Mouse (Mus musculus): ENCODE results near the gene Samd4. TPM values are rescaled to one million over a fixed set of nuclear protein-coding genes. Genes with fewer than 3 reads are reported as not detected.

Gene Samd4
- polyA plus RNA-seq, 1 experiment from 2014 or later: 6.3 TPM

DNA sequence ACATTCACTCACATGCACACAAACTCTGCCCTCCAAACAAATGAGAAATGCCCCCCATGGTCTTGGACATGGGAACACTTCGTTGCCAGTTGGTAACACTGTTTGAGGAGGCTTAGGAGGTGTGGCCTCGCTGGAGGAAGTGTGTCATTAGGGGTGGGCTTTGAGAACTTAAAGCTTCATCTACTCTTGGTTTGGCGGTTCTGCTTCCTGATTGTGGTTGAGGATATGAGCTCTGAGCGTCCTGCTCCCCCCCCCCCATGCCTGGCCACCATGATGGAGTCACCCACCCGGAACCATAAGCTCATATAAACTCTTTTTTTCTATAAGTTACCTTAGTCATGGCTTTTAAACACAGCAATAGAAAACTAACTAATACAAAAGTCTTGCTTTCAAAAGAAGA, 80.2 kb downstream of the Samd4 start:
- no peak for ATAC-seq

DNA sequence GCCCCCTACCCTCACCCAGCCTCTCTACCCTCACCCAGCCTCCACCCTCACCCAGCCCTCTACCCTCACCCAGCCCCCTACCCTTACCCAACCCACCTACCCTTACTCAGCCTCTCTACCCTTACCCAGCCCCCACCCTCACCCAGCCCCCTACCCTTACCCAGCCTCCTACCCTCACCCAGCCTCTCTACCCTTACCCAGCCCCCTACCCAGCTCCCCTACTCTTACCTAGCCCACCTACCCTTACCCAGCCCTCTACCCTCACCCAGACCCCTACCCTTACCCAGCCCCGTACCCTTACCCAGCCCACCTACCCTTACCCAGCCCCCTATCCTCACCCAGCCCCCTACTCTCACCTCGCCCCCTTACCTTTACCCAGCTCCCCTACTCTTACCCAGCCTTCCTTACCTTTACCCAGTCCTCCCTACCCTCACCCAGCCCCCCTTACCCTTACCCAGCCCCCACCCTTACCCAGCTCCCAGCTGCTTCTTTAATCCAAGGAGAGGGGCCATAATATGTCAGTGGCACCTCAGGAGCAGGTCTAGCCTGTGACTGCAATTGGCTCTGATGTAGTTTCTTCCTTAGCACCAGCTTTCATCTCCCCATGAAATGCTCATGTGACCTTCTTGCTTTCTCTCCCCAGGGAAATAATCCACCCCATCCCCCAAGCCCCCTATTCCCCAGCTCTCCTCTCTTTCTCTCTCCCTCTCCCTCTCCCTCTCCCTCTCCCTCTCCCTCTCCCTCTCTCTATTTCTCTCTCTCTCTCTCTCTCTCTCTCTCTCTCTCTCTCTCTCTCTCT, 81.6 kb downstream of the Samd4 start:
- no peak for ATAC-seq
- TF ChIP-seq CTCF (IDR thresholded peaks at IDR 0.05): no peak
- no peak for TF ChIP-seq EP300 (IDR thresholded peaks at IDR 0.05)
- Histone ChIP-seq H3K36me3 (ENCODE audit: insufficient read depth, low read length) (no peaks in the 10 kb centered on the region), H3K4me3 (ENCODE audit: low read depth, low read length) (no peak overlapping the region), H3K27ac (ENCODE audit: low read length) (no peak overlapping the region), H3K9me3 (ENCODE audit: low read length) (no peaks in the 10 kb centered on the region), H3K4me1 (ENCODE audit: insufficient read depth, low read depth, low read length) (peaks cover 8% of the 10 kb centered on the region; the same call in 1 of the 2 replicates), H3K27me3 (replicated peaks; ENCODE audit: insufficient read depth, low read length) (no peaks in the 10 kb centered on the region), H3K9ac (replicated peaks; ENCODE audit: low read depth) (no peak overlapping the region), H3K4me2 (replicated peaks; ENCODE audit: low read depth, low read length) (no peak overlapping the region)
- no peak for DNase-seq (ENCODE audit: low spot score)
- 95% methylated on average over 2 of the region's 2 CpGs for WGBS

More for the DNA sequence above, 80.2 kb downstream of the Samd4 start:
- TF ChIP-seq CTCF (IDR thresholded peaks at IDR 0.05) (no peak), EP300 (IDR thresholded peaks at IDR 0.05) (no peak)
- Histone ChIP-seq H3K36me3 (ENCODE audit: insufficient read depth, low read length) (no peaks in the 10 kb centered on the region), H3K27ac (ENCODE audit: low read length) (no peak overlapping the region), H3K9me3 (ENCODE audit: low read length) (no peaks in the 10 kb centered on the region), H3K4me1 (ENCODE audit: insufficient read depth, low read depth, low read length) (peaks cover 8% of the 10 kb centered on the region; the same call in 1 of the 2 replicates), H3K27me3 (replicated peaks; ENCODE audit: insufficient read depth, low read length) (no peaks in the 10 kb centered on the region), H3K4me2 (replicated peaks; ENCODE audit: low read depth, low read length) (no peak overlapping the region), H3K4me3 (ENCODE audit: low read depth, low read length) (no peak overlapping the region), H3K9ac (replicated peaks; ENCODE audit: low read depth) (no peak overlapping the region)
- no peak for DNase-seq (ENCODE audit: low spot score)
- 88% methylated on average over 5 of the region's 5 CpGs for WGBS

DNA sequence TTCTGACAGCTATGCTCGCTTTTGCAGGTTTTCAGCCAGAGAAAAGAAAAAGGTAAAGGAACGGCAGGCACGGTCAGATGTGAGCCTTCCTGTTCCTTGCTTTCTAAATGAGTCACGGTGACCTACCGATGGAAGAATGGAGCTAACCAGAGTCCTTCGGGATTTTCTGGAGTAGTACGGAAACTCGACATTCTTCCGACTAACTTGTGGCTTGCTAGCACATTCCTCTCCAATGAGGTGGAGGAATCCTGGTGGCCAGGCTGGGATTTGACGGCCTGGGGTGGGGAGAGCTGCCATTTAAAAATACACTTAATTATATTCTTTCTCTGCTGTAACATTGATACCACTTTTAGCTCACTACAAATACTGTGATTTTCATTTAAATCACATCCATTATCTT, 83.6 kb downstream of the Samd4 start:
- H3K9me3 ChIP-seq (ENCODE audit: low read length): no peaks in the 10 kb centered on the region
- peak; percentile 92 for ATAC-seq
- H3K4me1 ChIP-seq (ENCODE audit: insufficient read depth, low read depth, low read length): peaks cover 8% of the 10 kb centered on the region; the same call in 1 of the 2 replicates
- peak overlapping the region; percentile 32 for H3K4me2 ChIP-seq (replicated peaks; ENCODE audit: low read depth, low read length)
- 33% methylated on average over 10 of the region's 10 CpGs for WGBS
- peak; percentile 52 for TF ChIP-seq CTCF (IDR thresholded peaks at IDR 0.05)
- TF ChIP-seq EP300 (IDR thresholded peaks at IDR 0.05): peak; percentile 83
- peak overlapping the region; percentile 5; the same call in 1 of the 2 replicates for H3K4me3 ChIP-seq (ENCODE audit: low read depth, low read length)
- no peaks in the 10 kb centered on the region for H3K36me3 ChIP-seq (ENCODE audit: insufficient read depth, low read length)
- peak overlapping the region; percentile 83 for H3K27ac ChIP-seq (ENCODE audit: low read length)
- peak overlapping the region; percentile 26; the same call in 1 of the 2 replicates for H3K9ac ChIP-seq (replicated peaks; ENCODE audit: low read depth)
- DNase-seq (ENCODE audit: low spot score): peak; percentile 90
- no peaks in the 10 kb centered on the region for H3K27me3 ChIP-seq (replicated peaks; ENCODE audit: insufficient read depth, low read length)

DNA sequence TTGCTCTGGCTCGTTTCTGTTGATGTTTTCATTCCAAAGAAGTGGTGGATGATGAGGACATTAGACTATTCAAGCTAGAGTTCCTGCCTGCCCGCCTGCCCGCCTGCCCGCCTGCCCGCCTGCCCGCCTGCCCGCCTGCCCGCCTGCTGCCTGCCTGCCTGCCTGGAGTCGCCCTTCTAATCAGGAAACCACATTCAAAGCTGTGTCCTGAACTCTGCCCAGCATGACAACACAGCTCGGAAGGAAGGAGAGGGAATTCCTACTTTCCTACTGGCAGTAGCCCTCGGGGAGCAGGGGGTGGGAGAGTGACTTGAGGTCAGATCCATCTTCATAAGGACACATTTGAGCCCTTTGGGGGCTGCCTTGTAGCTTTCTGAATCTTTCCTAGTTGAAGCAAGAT, 85.4 kb downstream of the Samd4 start:
- Histone ChIP-seq H3K27ac (ENCODE audit: low read length) (no peak overlapping the region), H3K4me3 (ENCODE audit: low read depth, low read length) (no peak overlapping the region), H3K36me3 (ENCODE audit: insufficient read depth, low read length) (no peaks in the 10 kb centered on the region), H3K9ac (replicated peaks; ENCODE audit: low read depth) (no peak overlapping the region), H3K9me3 (ENCODE audit: low read length) (no peaks in the 10 kb centered on the region), H3K27me3 (replicated peaks; ENCODE audit: insufficient read depth, low read length) (no peaks in the 10 kb centered on the region), H3K4me1 (ENCODE audit: insufficient read depth, low read depth, low read length) (peaks cover 8% of the 10 kb centered on the region; the same call in 1 of the 2 replicates), H3K4me2 (replicated peaks; ENCODE audit: low read depth, low read length) (no peak overlapping the region)
- no peak for TF ChIP-seq EP300 (IDR thresholded peaks at IDR 0.05)
- TF ChIP-seq CTCF (IDR thresholded peaks at IDR 0.05): no peak
- DNase-seq (ENCODE audit: low spot score): no peak
- WGBS: 40% methylated on average over 11 of the region's 11 CpGs
- peak; percentile 24; the same call in 1 of the 2 replicates for ATAC-seq

DNA sequence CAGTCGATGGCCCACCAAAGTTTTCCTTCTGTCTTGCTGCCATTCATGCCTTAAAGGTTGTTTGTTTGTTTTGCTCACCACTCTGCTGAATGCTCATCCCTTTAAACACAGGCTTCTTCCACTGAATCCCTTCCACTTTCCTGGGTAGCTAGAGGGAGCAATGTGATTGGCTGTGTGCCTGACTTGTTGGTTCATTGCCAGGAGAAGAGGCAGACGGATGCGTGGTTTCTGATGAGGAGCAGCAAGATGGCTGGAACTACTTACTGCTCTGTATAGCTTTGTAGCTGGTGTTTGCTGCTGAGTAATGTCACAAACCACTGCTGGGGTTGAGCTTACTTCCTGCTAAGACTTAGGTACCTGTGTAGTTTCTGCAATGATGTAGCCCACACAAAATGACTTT, 88.0 kb downstream of the Samd4 start:
- no peaks in the 10 kb centered on the region for H3K27me3 ChIP-seq (replicated peaks; ENCODE audit: insufficient read depth, low read length)
- no peaks in the 10 kb centered on the region for H3K36me3 ChIP-seq (ENCODE audit: insufficient read depth, low read length)
- DNase-seq (ENCODE audit: low spot score) (no peak), ATAC-seq (no peak)
- TF ChIP-seq CTCF (IDR thresholded peaks at IDR 0.05) (no peak), EP300 (IDR thresholded peaks at IDR 0.05) (no peak)
- peaks cover 8% of the 10 kb centered on the region; the same call in 1 of the 2 replicates for H3K4me1 ChIP-seq (ENCODE audit: insufficient read depth, low read depth, low read length)
- H3K9ac ChIP-seq (replicated peaks; ENCODE audit: low read depth): no peak overlapping the region
- no peak overlapping the region for H3K27ac ChIP-seq (ENCODE audit: low read length)
- H3K4me3 ChIP-seq (ENCODE audit: low read depth, low read length): no peak overlapping the region
- no peak overlapping the region for H3K4me2 ChIP-seq (replicated peaks; ENCODE audit: low read depth, low read length)
- H3K9me3 ChIP-seq (ENCODE audit: low read length): no peaks in the 10 kb centered on the region
- 37% methylated on average over 3 of the region's 3 CpGs for WGBS

DNA sequence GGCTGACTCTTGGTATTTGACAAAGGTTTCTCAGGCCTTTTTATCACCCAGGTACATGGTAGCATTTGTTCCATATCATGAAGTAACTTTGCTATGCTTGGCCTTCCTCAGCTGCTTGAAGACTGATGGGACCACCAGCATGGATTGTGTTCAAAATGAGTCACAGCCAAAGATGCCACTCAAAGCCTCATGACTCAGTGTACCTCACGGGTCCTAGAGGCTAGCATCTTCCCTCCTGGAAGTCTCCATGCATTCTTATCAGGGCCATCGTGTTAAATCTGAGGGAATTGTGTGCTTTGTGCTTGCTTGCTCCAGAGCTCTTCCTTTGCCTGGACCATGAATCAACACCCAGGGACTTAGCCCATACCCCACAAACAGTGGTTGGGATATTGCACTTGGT, 89.1 kb downstream of the Samd4 start:
- Histone ChIP-seq H3K9ac (replicated peaks; ENCODE audit: low read depth) (no peak overlapping the region), H3K4me3 (ENCODE audit: low read depth, low read length) (no peak overlapping the region), H3K27ac (ENCODE audit: low read length) (no peak overlapping the region), H3K4me1 (ENCODE audit: insufficient read depth, low read depth, low read length) (peaks cover 6% of the 10 kb centered on the region; the same call in 1 of the 2 replicates), H3K27me3 (replicated peaks; ENCODE audit: insufficient read depth, low read length) (no peaks in the 10 kb centered on the region), H3K9me3 (ENCODE audit: low read length) (no peaks in the 10 kb centered on the region), H3K36me3 (ENCODE audit: insufficient read depth, low read length) (no peaks in the 10 kb centered on the region), H3K4me2 (replicated peaks; ENCODE audit: low read depth, low read length) (no peak overlapping the region)
- DNase-seq (ENCODE audit: low spot score) (no peak), ATAC-seq (no peak)
- TF ChIP-seq EP300 (IDR thresholded peaks at IDR 0.05): no peak
- no peak for TF ChIP-seq CTCF (IDR thresholded peaks at IDR 0.05)
- 84% methylated on average over 2 of the region's 2 CpGs for WGBS
